Mouse (Mus musculus): ENCODE results near the gene 4930426L09Rik.
"Not testable (repeated sequence)": the region's sequence is repeated elsewhere in the genome, so short reads cannot be mapped to it uniquely, and the experiment has no call there.

The 4930426L09Rik gene

GRCm38 (mm10) chr2:18970461-18970860 is 27.7 kb upstream of the 4930426L09Rik start:
- no peak for DNase-seq (ENCODE audit: low read depth)

GRCm38 (mm10) chr2:18971564-18971963 is 26.6 kb upstream of the 4930426L09Rik start:
- DNase-seq (ENCODE audit: low read depth), result no peak

GRCm38 (mm10) chr2:18974882-18975645 is 23.1 kb upstream of the 4930426L09Rik start:
- no peak for DNase-seq (ENCODE audit: low read depth)

- DNase-seq (ENCODE audit: low read depth), result no peak
Observed at GRCm38 (mm10) chr2:18976175-18976574, 22.0 kb upstream of the 4930426L09Rik start.

- no peak for DNase-seq (ENCODE audit: low read depth)
Observed at GRCm38 (mm10) chr2:18977201-18977805, 20.8 kb upstream of the 4930426L09Rik start.

- no peak for DNase-seq (ENCODE audit: low read depth)
Observed at GRCm38 (mm10) chr2:18979046-18979445, 19.1 kb upstream of the 4930426L09Rik start.

GRCm38 (mm10) chr2:18979675-18980074 is 18.5 kb upstream of the 4930426L09Rik start:
- no peak for DNase-seq (ENCODE audit: low read depth)

GRCm38 (mm10) chr2:18982581-18982980 is 15.6 kb upstream of the 4930426L09Rik start:
- DNase-seq (ENCODE audit: low read depth), result no peak

- DNase-seq (ENCODE audit: low read depth), result no peak
Observed at GRCm38 (mm10) chr2:18983546-18983945, 14.6 kb upstream of the 4930426L09Rik start.

GRCm38 (mm10) chr2:18984095-18984847 is 13.9 kb upstream of the 4930426L09Rik start:
- DNase-seq (ENCODE audit: low read depth), result no peak

- no peak for DNase-seq (ENCODE audit: low read depth)
Observed at GRCm38 (mm10) chr2:18985506-18985905, 12.6 kb upstream of the 4930426L09Rik start.

GRCm38 (mm10) chr2:18988885-18989284 is 9.3 kb upstream of the 4930426L09Rik start:
- DNase-seq (ENCODE audit: low read depth), result no peak

GRCm38 (mm10) chr2:18992512-18993510 is 5.3 kb upstream of the 4930426L09Rik start:
- peak; percentile 59 for DNase-seq (ENCODE audit: low read depth)

GRCm38 (mm10) chr2:18996451-18997211 is 1.5 kb upstream of the 4930426L09Rik start:
- peak; percentile 28 for DNase-seq (ENCODE audit: low read depth)

GRCm38 (mm10) chr2:18997387-18997971 is 664 bp upstream of the 4930426L09Rik start:
- DNase-seq (ENCODE audit: low read depth), result peak; percentile 59

GRCm38 (mm10) chr2:18999395-18999794 is 1.3 kb downstream of the 4930426L09Rik start:
- DNase-seq (ENCODE audit: low read depth), result no peak

- DNase-seq (ENCODE audit: low read depth), result no peak
Observed at GRCm38 (mm10) chr2:19004801-19005200, 6.7 kb downstream of the 4930426L09Rik start.

GRCm38 (mm10) chr2:19006124-19006523 is 8.0 kb downstream of the 4930426L09Rik start:
- no peak for DNase-seq (ENCODE audit: low read depth)

- DNase-seq (ENCODE audit: low read depth), result no peak
Observed at GRCm38 (mm10) chr2:19007580-19007979, 9.4 kb downstream of the 4930426L09Rik start.

- not testable (repeated sequence) for DNase-seq (ENCODE audit: low read depth)
Observed at GRCm38 (mm10) chr2:19010541-19010940, 12.4 kb downstream of the 4930426L09Rik start.
